Mouse (Mus musculus) cerebellum, adult 2 months (tissue): ENCODE data around the gene Shc2.

Experiments used
- CTCF ChIP-seq: fragments of 200-500 bp; IDR thresholded peaks from 2 replicates; pipeline ENCODE4 v1.5.1; 2011; ENCODE audit warnings: low read depth, mild to moderate bottlenecking, control low read depth, low read length, moderate library complexity, borderline replicate concordance; ENCODE audit not compliant: insufficient read depth
- POLR2A ChIP-seq: fragments of 200-500 bp; IDR thresholded peaks from 2 replicates; pipeline ENCODE4 v1.6.1; 2011; ENCODE audit warnings: low read length, control low read depth, borderline replicate concordance; ENCODE audit not compliant: insufficient read depth

GRCm38 (mm10) chr10:79590702-79591101, 47.0 kb downstream of the Shc2 start:
- no peak for TF ChIP-seq CTCF
- TF ChIP-seq POLR2A = no peak
